In the genomic region with DNA sequence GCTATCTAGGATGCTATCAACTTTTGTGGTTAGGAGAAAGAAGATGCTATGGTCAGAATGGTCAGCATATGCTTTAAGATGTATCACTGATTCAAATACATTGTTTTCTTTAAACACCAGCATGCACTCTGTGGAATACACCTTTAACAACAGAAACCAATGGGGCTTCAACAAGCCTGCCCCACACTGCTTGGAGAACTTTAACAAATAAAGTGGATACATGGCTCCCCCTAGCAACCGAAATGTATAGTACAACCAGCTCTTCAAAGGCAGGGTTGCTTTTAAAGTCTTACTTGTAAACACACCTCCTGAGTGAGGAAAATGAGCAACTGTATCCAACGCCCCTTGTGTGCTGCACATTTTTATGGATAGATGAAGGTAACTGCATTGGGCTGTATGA, we compare ENCODE assay signal across 8 mouse cellular contexts.
DNase-seq lines count a peak whose midpoint lies in the region; ATAC-seq and TF ChIP-seq lines count a peak whose summit lies in the region.

No protein-coding gene starts in this region.

- H3K27ac ChIP-seq in thymus, adult 2 months (ENCODE audit: control insufficient read depth, insufficient read depth, low read length): no peak overlapping the region
- H3K27ac ChIP-seq in limb, embryonic 11.5 days (replicated peaks; ENCODE audit: low read depth, low read length): no peak overlapping the region

- H3K4me3 ChIP-seq in thymus, adult 2 months (ENCODE audit: control insufficient read depth, insufficient read depth, low read length): no peak overlapping the region
- H3K4me3 ChIP-seq in limb, embryonic 11.5 days (ENCODE audit: low read depth, low read length): no peak overlapping the region

- no peak for TF ChIP-seq POLR2A in thymus, adult 2 months (IDR thresholded peaks at IDR 0.05; ENCODE audit: control insufficient read depth, extremely low read depth, insufficient read depth, low read length, poor library complexity)

- peak; percentile 34 for DNase-seq in adrenal gland, postnatal 10 days
- no peak for DNase-seq in adrenal gland, postnatal 4 days (ENCODE audit: low spot score in 2 of 2)
- DNase-seq in thymus, adult 2 months: peak; percentile 42
- DNase-seq in thymus, adult 18-20 months: no peak
- DNase-seq in frontal cortex, postnatal 36 days (ENCODE audit: low spot score in 2 of 2): peak; percentile 36 to 75
- DNase-seq in limb, embryonic 11.5 days (ENCODE audit: low spot score): peak; percentile 72
- peak; percentile 17 to 42 for DNase-seq in right cerebral cortex, postnatal 36 days (ENCODE audit: low spot score in 2 of 2)

- no peaks in the 10 kb centered on the region for H3K4me1 ChIP-seq in thymus, adult 2 months (replicated peaks; ENCODE audit: control insufficient read depth, insufficient read depth, low read length)
- H3K4me1 ChIP-seq in limb, embryonic 11.5 days (ENCODE audit: control insufficient read depth, insufficient read depth, low read length): no peaks in the 10 kb centered on the region

- H3K4me2 ChIP-seq in limb, embryonic 11.5 days (ENCODE audit: low read depth, severe bottlenecking): no peak overlapping the region

- no peaks in the 10 kb centered on the region for H3K27me3 ChIP-seq in thymus, adult 2 months (ENCODE audit: control insufficient read depth, insufficient read depth, low read length)
- H3K27me3 ChIP-seq in limb, embryonic 11.5 days (ENCODE audit: control insufficient read depth, insufficient read depth, low read length): no peaks in the 10 kb centered on the region

- no peaks in the 10 kb centered on the region for H3K9me3 ChIP-seq in limb, embryonic 11.5 days (ENCODE audit: control insufficient read depth, low read length)

- no peaks in the 10 kb centered on the region for H3K36me3 ChIP-seq in thymus, adult 2 months (ENCODE audit: control insufficient read depth, insufficient read depth, low read length)
- H3K36me3 ChIP-seq in limb, embryonic 11.5 days (ENCODE audit: control insufficient read depth, insufficient read depth, low read length): no peaks in the 10 kb centered on the region

- ATAC-seq in limb, embryonic 11.5 days (ENCODE audit: insufficient number of reproducible peaks, low FRiP score, low TSS enrichment, low read depth): peak; percentile 51; the same call in 1 of the 2 replicates
- ATAC-seq in activated CD4-positive, CD25-positive, alpha-beta regulatory T cell, adult 4 months: no peak

- 7% methylated on average over 2 of the region's 2 CpGs for WGBS in thymus, adult 2 months
- 9% methylated on average over 2 of the region's 2 CpGs for WGBS in limb, embryonic 11.5 days

- TF ChIP-seq CTCF in thymus, adult 2 months (IDR thresholded peaks at IDR 0.05; ENCODE audit: borderline replicate concordance, control insufficient read depth, extremely low read depth, insufficient read depth, low read length, poor library complexity): no peak

- no peak overlapping the region for H3K9ac ChIP-seq in limb, embryonic 11.5 days (ENCODE audit: low read length)

Comparison
In these comparisons a context has a peak if more than half of its experiments do, and no peak if none do; other contexts are left out.
1. DNase-seq: peak in adrenal gland, postnatal 10 days (single experiment), thymus, adult 2 months (single experiment), frontal cortex, postnatal 36 days (2 of 2), limb, embryonic 11.5 days (single experiment) and right cerebral cortex, postnatal 36 days (2 of 2); none in adrenal gland, postnatal 4 days (0 of 2) and thymus, adult 18-20 months (0 of 2).